Mouse (Mus musculus): Measurements from ENCODE around the gene Dap3. TPM values are rescaled to one million over a fixed set of nuclear protein-coding genes. Genes with fewer than 3 reads are reported as not detected.
"Not testable (repeated sequence)": the region's sequence is repeated elsewhere in the genome, so short reads cannot be mapped to it uniquely, and the experiment has no call there.

Dap3 gene
- polyA plus RNA-seq (2015; fragmentation: Nextera tagmentation; extraction: Ambion mirVana): 123 and 132 TPM in 2 replicates

- H3K9me3 ChIP-seq (replicated peaks; ENCODE audit: control insufficient read depth, low read length): no peaks in the 10 kb centered on the region
- H3K36me3 ChIP-seq (ENCODE audit: control insufficient read depth, insufficient read depth, low read length): no peaks in the 10 kb centered on the region
- peak within 1 kb of the TSS; percentile 99 for H3K4me3 ChIP-seq (replicated peaks; ENCODE audit: low read length)
- whole genome bisulfite sequencing: under 1% methylated on average over 49 of the region's 64 CpGs
- peak within 1 kb of the TSS; percentile 90 for H3K4me2 ChIP-seq (ENCODE audit: low read depth, low read length)
- peaks cover 27% of the 10 kb centered on the region for H3K4me1 ChIP-seq (ENCODE audit: control insufficient read depth, insufficient read depth, low read length)
- H3K27ac ChIP-seq (ENCODE audit: low read length): peak within 1 kb of the TSS; percentile 100
- no peaks in the 10 kb centered on the region for H3K27me3 ChIP-seq (ENCODE audit: control insufficient read depth, insufficient read depth, low read length)
- H3K9ac ChIP-seq (ENCODE audit: low read length): peak within 1 kb of the TSS; percentile 99
- peak; percentile 71 for ATAC-seq (ENCODE audit: insufficient read depth, low FRiP score)
Observed at GRCm38 (mm10) chr3:88950576-88951326, at the start of gene Dap3, which contains the start of gene Ash1l. Gene Dap3 (minus strand): TSS chr3:88951181. Gene Ash1l (plus strand): TSS chr3:88950622.

GRCm38 (mm10) chr3:88992793-88993192 lies 41.8 kb upstream of the Dap3 start:
- 85% methylated on average over 2 of the region's 2 CpGs for WGBS
- Histone ChIP-seq H3K27ac (ENCODE audit: low read length) (no peak overlapping the region), H3K4me2 (ENCODE audit: low read depth, low read length) (no peak overlapping the region), H3K36me3 (ENCODE audit: control insufficient read depth, insufficient read depth, low read length) (no peaks in the 10 kb centered on the region), H3K4me3 (replicated peaks; ENCODE audit: low read length) (no peak overlapping the region), H3K9me3 (replicated peaks; ENCODE audit: control insufficient read depth, low read length) (no peaks in the 10 kb centered on the region), H3K27me3 (ENCODE audit: control insufficient read depth, insufficient read depth, low read length) (no peaks in the 10 kb centered on the region), H3K4me1 (ENCODE audit: control insufficient read depth, insufficient read depth, low read length) (no peaks in the 10 kb centered on the region), H3K9ac (ENCODE audit: low read length) (no peak overlapping the region)
- ATAC-seq (ENCODE audit: insufficient read depth, low FRiP score): no peak

- peaks cover 8% of the 10 kb centered on the region; the same call in 1 of the 2 replicates for H3K36me3 ChIP-seq (ENCODE audit: control insufficient read depth, insufficient read depth, low read length)
- no peak for ATAC-seq (ENCODE audit: insufficient read depth, low FRiP score)
- no peaks in the 10 kb centered on the region for H3K9me3 ChIP-seq (replicated peaks; ENCODE audit: control insufficient read depth, low read length)
- no peaks in the 10 kb centered on the region for H3K27me3 ChIP-seq (ENCODE audit: control insufficient read depth, insufficient read depth, low read length)
- H3K27ac ChIP-seq (ENCODE audit: low read length): no peak overlapping the region
- WGBS: 63% methylated on average over 4 of the region's 4 CpGs
- no peak overlapping the region for H3K4me2 ChIP-seq (ENCODE audit: low read depth, low read length)
- no peaks in the 10 kb centered on the region for H3K4me1 ChIP-seq (ENCODE audit: control insufficient read depth, insufficient read depth, low read length)
- no peak overlapping the region for H3K4me3 ChIP-seq (replicated peaks; ENCODE audit: low read length)
- H3K9ac ChIP-seq (ENCODE audit: low read length): no peak overlapping the region
Observed at GRCm38 (mm10) chr3:88983921-88984381, 33.0 kb upstream of the Dap3 start.

- no peak overlapping the region for H3K27ac ChIP-seq (ENCODE audit: low read length)
- no peak overlapping the region for H3K4me2 ChIP-seq (ENCODE audit: low read depth, low read length)
- H3K36me3 ChIP-seq (ENCODE audit: control insufficient read depth, insufficient read depth, low read length): peaks cover 8% of the 10 kb centered on the region; the same call in 1 of the 2 replicates
- no peaks in the 10 kb centered on the region for H3K4me1 ChIP-seq (ENCODE audit: control insufficient read depth, insufficient read depth, low read length)
- H3K9ac ChIP-seq (ENCODE audit: low read length): no peak overlapping the region
- no peak for ATAC-seq (ENCODE audit: insufficient read depth, low FRiP score)
- H3K9me3 ChIP-seq (replicated peaks; ENCODE audit: control insufficient read depth, low read length): no peaks in the 10 kb centered on the region
- no peaks in the 10 kb centered on the region for H3K27me3 ChIP-seq (ENCODE audit: control insufficient read depth, insufficient read depth, low read length)
- no peak overlapping the region for H3K4me3 ChIP-seq (replicated peaks; ENCODE audit: low read length)
- WGBS: 94% methylated on average over 8 of the region's 8 CpGs
Observed at GRCm38 (mm10) chr3:88981206-88982010, 30.4 kb upstream of the Dap3 start.

GRCm38 (mm10) chr3:88975012-88975411 lies 24.0 kb upstream of the Dap3 start:
- no peak overlapping the region for H3K9ac ChIP-seq (ENCODE audit: low read length)
- WGBS: 71% methylated on average over 2 of the region's 2 CpGs
- H3K27ac ChIP-seq (ENCODE audit: low read length): no peak overlapping the region
- H3K4me2 ChIP-seq (ENCODE audit: low read depth, low read length): no peak overlapping the region
- no peaks in the 10 kb centered on the region for H3K4me1 ChIP-seq (ENCODE audit: control insufficient read depth, insufficient read depth, low read length)
- no peaks in the 10 kb centered on the region for H3K27me3 ChIP-seq (ENCODE audit: control insufficient read depth, insufficient read depth, low read length)
- H3K9me3 ChIP-seq (replicated peaks; ENCODE audit: control insufficient read depth, low read length): no peaks in the 10 kb centered on the region
- H3K36me3 ChIP-seq (ENCODE audit: control insufficient read depth, insufficient read depth, low read length): no peaks in the 10 kb centered on the region; the same call in 1 of the 2 replicates
- ATAC-seq (ENCODE audit: insufficient read depth, low FRiP score): no peak
- H3K4me3 ChIP-seq (replicated peaks; ENCODE audit: low read length): no peak overlapping the region

- not testable (repeated sequence) for H3K4me1 ChIP-seq (ENCODE audit: control insufficient read depth, insufficient read depth, low read length); ATAC-seq (ENCODE audit: insufficient read depth, low FRiP score); H3K9me3 ChIP-seq (replicated peaks; ENCODE audit: control insufficient read depth, low read length); H3K4me2 ChIP-seq (ENCODE audit: low read depth, low read length); H3K36me3 ChIP-seq (ENCODE audit: control insufficient read depth, insufficient read depth, low read length); H3K9ac ChIP-seq (ENCODE audit: low read length); H3K27ac ChIP-seq (ENCODE audit: low read length); H3K27me3 ChIP-seq (ENCODE audit: control insufficient read depth, insufficient read depth, low read length); H3K4me3 ChIP-seq (replicated peaks; ENCODE audit: low read length)
Observed at GRCm38 (mm10) chr3:88963211-88963610, 12.2 kb upstream of the Dap3 start.

- Histone ChIP-seq H3K36me3 (ENCODE audit: control insufficient read depth, insufficient read depth, low read length) (no peaks in the 10 kb centered on the region), H3K27ac (ENCODE audit: low read length) (no peak overlapping the region), H3K9ac (ENCODE audit: low read length) (no peak overlapping the region), H3K4me1 (ENCODE audit: control insufficient read depth, insufficient read depth, low read length) (peaks cover 15% of the 10 kb centered on the region), H3K4me2 (ENCODE audit: low read depth, low read length) (no peak overlapping the region), H3K27me3 (ENCODE audit: control insufficient read depth, insufficient read depth, low read length) (no peaks in the 10 kb centered on the region), H3K4me3 (replicated peaks; ENCODE audit: low read length) (no peak overlapping the region), H3K9me3 (replicated peaks; ENCODE audit: control insufficient read depth, low read length) (no peaks in the 10 kb centered on the region)
- ATAC-seq (ENCODE audit: insufficient read depth, low FRiP score): no peak
Observed at GRCm38 (mm10) chr3:88953736-88954135, 2.8 kb upstream of the Dap3 start.

GRCm38 (mm10) chr3:88953246-88953645 lies 2.3 kb upstream of the Dap3 start:
- Histone ChIP-seq H3K4me2 (ENCODE audit: low read depth, low read length) (no peak overlapping the region), H3K4me1 (ENCODE audit: control insufficient read depth, insufficient read depth, low read length) (peaks cover 19% of the 10 kb centered on the region)
- WGBS: 74% methylated on average over 4 of the region's 4 CpGs

GRCm38 (mm10) chr3:88951327-88951800 lies 383 bp upstream of the Dap3 start:
- peak overlapping the region; percentile 90 for H3K4me2 ChIP-seq (ENCODE audit: low read depth, low read length)
- peak overlapping the region; percentile 99 for H3K4me3 ChIP-seq (replicated peaks; ENCODE audit: low read length)
- peak overlapping the region; percentile 100 for H3K27ac ChIP-seq (ENCODE audit: low read length)
- peak overlapping the region; percentile 99 for H3K9ac ChIP-seq (ENCODE audit: low read length)
- ATAC-seq (ENCODE audit: insufficient read depth, low FRiP score): no peak
- H3K9me3 ChIP-seq (replicated peaks; ENCODE audit: control insufficient read depth, low read length): no peaks in the 10 kb centered on the region
- no peaks in the 10 kb centered on the region for H3K27me3 ChIP-seq (ENCODE audit: control insufficient read depth, insufficient read depth, low read length)
- no peaks in the 10 kb centered on the region for H3K36me3 ChIP-seq (ENCODE audit: control insufficient read depth, insufficient read depth, low read length)
- H3K4me1 ChIP-seq (ENCODE audit: control insufficient read depth, insufficient read depth, low read length): peaks cover 27% of the 10 kb centered on the region
- WGBS: 2% methylated on average over 5 of the region's 5 CpGs

More at GRCm38 (mm10) chr3:88953246-88953645, 2.3 kb upstream of the Dap3 start:
- Histone ChIP-seq H3K36me3 (ENCODE audit: control insufficient read depth, insufficient read depth, low read length) (no peaks in the 10 kb centered on the region), H3K9ac (ENCODE audit: low read length) (no peak overlapping the region), H3K27me3 (ENCODE audit: control insufficient read depth, insufficient read depth, low read length) (no peaks in the 10 kb centered on the region), H3K4me3 (replicated peaks; ENCODE audit: low read length) (no peak overlapping the region), H3K27ac (ENCODE audit: low read length) (no peak overlapping the region), H3K9me3 (replicated peaks; ENCODE audit: control insufficient read depth, low read length) (no peaks in the 10 kb centered on the region)
- ATAC-seq (ENCODE audit: insufficient read depth, low FRiP score): no peak
